26 mouse cellular contexts compared by ENCODE assay signal in the genomic region with DNA sequence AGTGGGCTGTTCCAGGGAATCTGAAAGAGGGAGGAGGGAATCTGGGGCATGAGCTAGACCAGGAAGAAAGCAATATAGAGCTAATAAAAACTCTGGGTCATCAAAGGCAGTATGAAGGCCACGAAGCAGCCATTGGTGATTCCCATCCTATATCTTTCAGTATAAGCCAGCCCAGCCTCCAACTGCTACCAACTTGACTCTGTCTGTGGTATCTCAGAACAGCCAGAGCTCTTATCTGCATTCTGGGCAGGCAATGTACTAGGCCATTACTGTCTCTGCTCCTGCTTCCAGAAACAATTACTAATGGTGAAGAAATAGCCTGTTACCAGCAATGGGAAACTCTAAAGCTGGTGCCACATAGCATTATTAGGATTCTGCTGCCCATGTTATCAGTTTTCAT.
"Had no signal": no experiment of that assay in that cellular context is flagged by ENCODE, and none has a peak within 500 bp of the region (broad histone marks: within the 10 kb centered on the region; RNA-seq: fewer than 3 reads in every experiment).

No protein-coding gene starts in this region.

- DNase-seq: gastrocnemius, adult 2 months; gastrocnemius, postnatal 10 days; gastrocnemius, postnatal 25 days; heart, adult 18-20 months; heart, postnatal 10 days; heart, postnatal 4 days; kidney, adult 11 months; kidney, adult 2 months; kidney, adult 9 months; kidney, postnatal 14 days; kidney, postnatal 36 days; layer of hippocampus, adult 9-11 months; layer of hippocampus, postnatal 36 days; liver had no signal

- H3K36me3 ChIP-seq: heart, embryonic 10.5 days; heart, embryonic 12.5 days; hindbrain, embryonic 10.5 days; hindbrain, embryonic 12.5 days; kidney, embryonic 15.5 days; limb, embryonic 10.5 days; limb, embryonic 12.5 days had no signal

- H3K27ac ChIP-seq: gastrocnemius, adult 2 months; heart, embryonic 10.5 days; hindbrain, embryonic 10.5 days; hindbrain, embryonic 12.5 days; hindbrain, embryonic 14.5 days; kidney, embryonic 15.5 days; kidney, postnatal 0 days; limb, embryonic 10.5 days; limb, embryonic 12.5 days had no signal

- H3K4me3 ChIP-seq: gastrocnemius, adult 2 months; heart, embryonic 10.5 days; heart, embryonic 12.5 days; hindbrain, embryonic 10.5 days; hindbrain, embryonic 12.5 days; kidney, embryonic 15.5 days; limb, embryonic 10.5 days; limb, embryonic 12.5 days had no signal

- H3K4me1 ChIP-seq: heart, embryonic 10.5 days; heart, embryonic 12.5 days; hindbrain, embryonic 10.5 days; hindbrain, embryonic 12.5 days; kidney, embryonic 15.5 days; limb, embryonic 10.5 days; limb, embryonic 12.5 days had no signal

- H3K9ac ChIP-seq: heart, embryonic 12.5 days; hindbrain, embryonic 12.5 days; hindbrain, embryonic 14.5 days; kidney, embryonic 15.5 days; limb, embryonic 12.5 days had no signal

- H3K9me3 ChIP-seq: heart, embryonic 10.5 days; heart, embryonic 12.5 days; hindbrain, embryonic 10.5 days; hindbrain, embryonic 12.5 days; kidney, embryonic 15.5 days; limb, embryonic 10.5 days; limb, embryonic 12.5 days had no signal

- H3K27me3 ChIP-seq: heart, embryonic 12.5 days; hindbrain, embryonic 12.5 days; kidney, embryonic 15.5 days; limb, embryonic 12.5 days had no signal

- H3K4me2 ChIP-seq: heart, embryonic 12.5 days; hindbrain, embryonic 12.5 days; hindbrain, embryonic 14.5 days; kidney, embryonic 15.5 days; limb, embryonic 12.5 days; liver, embryonic 11.5 days had no signal

- ATAC-seq: hindbrain, embryonic 16.5 days; inflammation-experienced regulatory T-cells, adult 6 months had no signal
